Mouse (Mus musculus) lung, adult 2 months (tissue): ENCODE results near the gene Gfra4.

Source experiments
- CTCF ChIP-seq: fragments of 200-500 bp; IDR thresholded peaks from 2 replicates; pipeline ENCODE4 v1.5.1; 2011; ENCODE audit warnings: mild to moderate bottlenecking, low read length, control low read depth; ENCODE audit not compliant: insufficient read depth
- POLR2A ChIP-seq: fragments of 200-500 bp; IDR thresholded peaks from 2 replicates; pipeline ENCODE4 v1.6.1; 2011; ENCODE audit warnings: low read depth, mild to moderate bottlenecking, control low read depth, low read length, borderline replicate concordance; ENCODE audit errors: extremely low read depth

GRCm38 (mm10) chr2:131052043-131052442 is 9.2 kb upstream of the Gfra4 start:
- TF ChIP-seq CTCF = no peak
- TF ChIP-seq POLR2A = no peak
